Mouse (Mus musculus) ES-E14 (cell line): ENCODE results near the gene Naip6. TPM values are rescaled to one million over a fixed set of nuclear protein-coding genes. Genes with fewer than 3 reads are reported as not detected.

ENCODE experiments used
- DNase-seq: peaks from one replicate; pipeline ENCODE4 v3.0.0-alpha.2; 2013; ENCODE audit warnings: low read depth, low spot score
- H3K27ac ChIP-seq: 2 replicates; pipeline ENCODE4 v1.5.1; 2012; ENCODE audit warnings: low read depth, mild to moderate bottlenecking, low read length, moderate library complexity, mixed read lengths; ENCODE audit not compliant: poor library complexity, insufficient read depth, severe bottlenecking
- H3K36me3 ChIP-seq: 2 replicates; pipeline ENCODE4 v1.6.1; 2012; ENCODE audit warnings: mild to moderate bottlenecking, low read length, moderate library complexity, mixed read lengths; ENCODE audit not compliant: control insufficient read depth, poor library complexity, insufficient read depth, severe bottlenecking
- H3K4me1 ChIP-seq, 2 experiments: fragments of 150-350 bp in 1 of 2; sonication (generic) in 1 of 2; 2 replicates each; pipeline ENCODE4 v1.6.1; 2012; ENCODE audit warnings: low read length in 2 of 2, mild to moderate bottlenecking in 1 of 2, mixed read lengths in 1 of 2; ENCODE audit not compliant: control insufficient read depth in 2 of 2, insufficient read depth in 2 of 2, poor library complexity in 1 of 2
- H3K4me3 ChIP-seq, 2 experiments: fragments of 150-350 bp in 1 of 2; sonication (generic) in 1 of 2; 2 replicates each; pipeline ENCODE4 v1.5.1; 2012; ENCODE audit warnings: low read length in 2 of 2, low read depth in 1 of 2, mild to moderate bottlenecking in 1 of 2, mixed read lengths in 1 of 2; ENCODE audit not compliant: insufficient read depth in 1 of 2, poor library complexity in 1 of 2, severe bottlenecking in 1 of 2
- H3K9ac ChIP-seq: 2 replicates; pipeline ENCODE4 v1.6.1; 2012; ENCODE audit warnings: low read depth, mild to moderate bottlenecking, low read length, mixed read lengths; ENCODE audit not compliant: poor library complexity, insufficient read depth, severe bottlenecking
- H3K9me3 ChIP-seq: fragments of 150-350 bp; sonication (generic); 2 replicates; pipeline ENCODE4 v1.6.1; 2012; ENCODE audit warnings: low read depth, mild to moderate bottlenecking, low read length; ENCODE audit not compliant: control insufficient read depth, insufficient read depth
- CHD2 ChIP-seq: IDR thresholded peaks from 2 replicates; pipeline ENCODE4 v1.6.1; 2014; ENCODE audit warnings: mild to moderate bottlenecking, low read depth, low read length, inconsistent platforms
- HCFC1 ChIP-seq: IDR thresholded peaks from 2 replicates; pipeline ENCODE4 v1.6.1; 2012; ENCODE audit warnings: low read length, inconsistent platforms, borderline replicate concordance; ENCODE audit not compliant: insufficient read depth
- MAFK ChIP-seq: IDR thresholded peaks from 2 replicates; pipeline ENCODE4 v1.6.1; 2014; ENCODE audit warnings: mild to moderate bottlenecking, low read depth, low read length, inconsistent platforms; ENCODE audit not compliant: insufficient read depth
- ZC3H11A ChIP-seq: IDR thresholded peaks from 2 replicates; pipeline ENCODE4 v1.6.1; 2012; ENCODE audit warnings: low read depth, mild to moderate bottlenecking, inconsistent platforms, low read length, borderline replicate concordance
- ZNF384 ChIP-seq: IDR thresholded peaks from 2 replicates; pipeline ENCODE4 v1.6.1; 2012; ENCODE audit warnings: low read depth, low read length, inconsistent platforms
- in situ Hi-C, 2 experiments: fragments of 600-800 bp; cut with MboI; formaldehyde crosslinking; loops; one replicate each; pipeline ENCODE4 v1.15.1; 2025; ENCODE audit warnings: low sequenced_read_pairs in 2 of 2, inconsistent platforms in 1 of 2; ENCODE audit not compliant: unreplicated experiment in 2 of 2
- total RNA-seq: library from RNA; depleted of rRNA; stranded (reverse); fragments of 300-350 nt; gene quantifications from 2 replicates; pipeline ENCODE4 v1.2.3, GENCODE M21; 2012; rRNA removed

Naip6 gene
- total RNA-seq, 1 experiment: 0.31 TPM

DNA sequence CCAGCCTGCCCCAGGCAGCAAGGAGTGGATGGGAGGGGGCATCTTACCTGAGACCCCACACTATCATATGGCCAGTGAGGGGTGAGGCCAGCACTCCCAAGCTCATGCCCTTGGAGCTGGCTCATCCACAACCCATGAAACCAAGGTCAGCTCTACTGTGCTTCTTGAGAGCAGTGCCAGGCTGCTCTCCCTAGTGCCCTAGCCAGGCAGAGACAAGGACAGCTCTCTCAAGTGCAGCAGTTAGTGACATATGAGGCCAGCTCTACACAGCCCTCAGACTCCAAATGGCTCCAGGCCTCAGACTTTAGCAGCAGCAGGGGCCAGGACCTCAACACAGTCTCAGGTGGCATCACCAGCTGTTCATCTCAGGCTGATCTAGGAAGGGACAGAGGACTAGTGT, 73.8 kb downstream of the Naip6 start:
- Histone ChIP-seq H3K27ac (no peak overlapping the region), H3K9me3 (no peaks in the 10 kb centered on the region), H3K4me3 (no peak overlapping the region), H3K9ac (no peak overlapping the region), H3K4me1 (no peaks in the 10 kb centered on the region), H3K36me3 (no peaks in the 10 kb centered on the region)
- TF ChIP-seq HCFC1 (no peak), CHD2 (no peak), MAFK (no peak), ZNF384 (no peak), ZC3H11A (no peak)
- in situ Hi-C loops: no loop called here
- DNase-seq: no peak

Other genes with a start within 250 kb of the Naip6 start
- 32.7 and 32.9 TPM in 2 replicates for gene Bdp1, start 213.6 kb downstream of the Naip6 start, total RNA-seq
- 2.1 and 11.0 TPM in 2 replicates for gene Serf1, start 209.7 kb downstream of the Naip6 start, total RNA-seq
- gene Smn1, start 192.8 kb downstream of the Naip6 start, total RNA-seq: 40.2 and 44.9 TPM in 2 replicates
- 0.18 TPM in 1 of 2 replicates, not detected in the other for gene Naip2, start 115.6 kb downstream of the Naip6 start, total RNA-seq
- 0.11 and 0.27 TPM in 2 replicates for gene Naip5, start 71.4 kb downstream of the Naip6 start, total RNA-seq
- 0.04 and 0.05 TPM in 2 replicates for gene Naip1, start 135.2 kb upstream of the Naip6 start, total RNA-seq
- gene Gtf2h2, start 174.9 kb upstream of the Naip6 start, total RNA-seq: 39.6 and 39.7 TPM in 2 replicates
- 6.2 and 17.1 TPM in 2 replicates for gene Ocln, start 235.0 kb upstream of the Naip6 start, total RNA-seq